Mouse (Mus musculus) heart, postnatal 36 days (tissue): ENCODE measurements around the gene Usp10. TPM values are rescaled to one million over a fixed set of nuclear protein-coding genes. Genes with fewer than 3 reads are reported as not detected.

Experiments
- DNase-seq, 2 experiments: peaks; one replicate each; pipeline ENCODE4 v3.0.0; 2021 to 2022
- intact Hi-C: fragments of 180-260 bp; cut with DNase I; formaldehyde crosslinking; loops from one replicate; pipeline ENCODE4 v1.15.1; 2025
- total RNA-seq, 2 experiments: library from RNA; stranded (reverse); gene quantifications; 2 replicates each; pipeline ENCODE4 v1.2.3; 2021

The Usp10 gene
- total RNA-seq, 2 experiments from 2014 or later, result 45.5 to 50.8 TPM

GRCm38 (mm10) chr8:120004705-120005381, 94.7 kb downstream of the Usp10 start:
- no peak for DNase-seq
- intact Hi-C loops, result loop anchor here (2.0 kb wide), 1 partner anchor 32 kb away; no protein-coding TSS in a partner anchor

- intact Hi-C loops, result no loop called here
- no peak for DNase-seq
Observed at GRCm38 (mm10) chr8:120006645-120007160, 96.5 kb downstream of the Usp10 start.

Other genes starting within 250 kb of the Usp10 start
- gene Wfdc1, start 244.0 kb upstream of the Usp10 start, total RNA-seq, result 10 to 100 TPM; 33.5 to 40.7 TPM
- not detected for gene Atp2c2, start 210.4 kb upstream of the Usp10 start, total RNA-seq
- 10 to 100 TPM; 11.1 to 13.3 TPM for gene Tldc1, start 131.9 kb upstream of the Usp10 start, total RNA-seq
- gene Cotl1, start 69.8 kb upstream of the Usp10 start, total RNA-seq, result 10 to 100 TPM; 17.5 to 19.0 TPM
- gene Klhl36, start 48.1 kb upstream of the Usp10 start, total RNA-seq, result 1 to 10 TPM; 2.5 to 2.6 TPM
- 1 to 10 TPM; 3.5 to 4.9 TPM for gene Gm20388, start 481 bp downstream of the Usp10 start, total RNA-seq
- gene Crispld2, start 82.1 kb downstream of the Usp10 start, total RNA-seq, result 10 to 100 TPM; 22.5 to 29.5 TPM
- gene Zdhhc7, start 191.1 kb downstream of the Usp10 start, total RNA-seq, result 10 to 100 TPM; 30.5 to 31.1 TPM
- gene 6430548M08Rik, start 203.8 kb downstream of the Usp10 start, total RNA-seq, result 10 to 100 TPM; 13.8 to 15.9 TPM